In genomic region chr6:31927181-31927580, GRCm38 (mm10) we compare ENCODE assay signal across 12 mouse cellular contexts.
DNase-seq lines count a peak whose midpoint lies in the region; ATAC-seq and TF ChIP-seq lines count a peak whose summit lies in the region.
"Had no signal": no experiment of that assay in that cellular context is flagged by ENCODE, and none has a peak within 500 bp of the region (broad histone marks: within the 10 kb centered on the region; RNA-seq: fewer than 3 reads in every experiment).

No protein-coding gene starts in this region.

- WGBS in heart, adult 2 months, result 28% methylated on average over 3 of the region's 3 CpGs
- WGBS in liver, postnatal 0 days (ENCODE audit: insufficient replicate concordance), result 45% methylated on average over 3 of the region's 3 CpGs

- no peak for TF ChIP-seq CTCF in heart, adult 2 months (IDR thresholded peaks at IDR 0.05)
- no peak for TF ChIP-seq CTCF in liver, postnatal 0 days (IDR thresholded peaks at IDR 0.05; ENCODE audit: low read depth)

- H3K27ac ChIP-seq in heart, adult 2 months, result no peak overlapping the region
- H3K27ac ChIP-seq in liver, postnatal 0 days (ENCODE audit: low read depth), result no peak overlapping the region
- H3K27ac ChIP-seq: embryonic facial prominence, embryonic 15.5 days; heart, embryonic 15.5 days; liver, embryonic 12.5 days had no signal

- intact Hi-C loops in heart, adult 2 months (cut with DNase I), result no loop called here

- DNase-seq in heart, adult 2 months, result peak; percentile 25 to 34
- DNase-seq in heart, adult 8-10 months (ENCODE audit: low spot score), result no peak
- DNase-seq in MN1 (ENCODE audit: low spot score), result peak; percentile 83
- peak; percentile 62 to 71 for DNase-seq in cerebellum, adult 18-20 months
- peak; percentile 48 for DNase-seq in heart, postnatal 4 days
- DNase-seq in T-cell, adult 2 months (ENCODE audit: low spot score), result no peak
- DNase-seq in liver, postnatal 0 days, result no peak
- DNase-seq: kidney, postnatal 36 days had no signal

- H3K9me3 ChIP-seq in liver, postnatal 0 days (ENCODE audit: low read length), result no peaks in the 10 kb centered on the region
- H3K9me3 ChIP-seq: embryonic facial prominence, embryonic 15.5 days; heart, embryonic 15.5 days; liver, embryonic 12.5 days had no signal

- ATAC-seq in liver, postnatal 0 days, result no peak
- ATAC-seq in granulocyte monocyte progenitor cell, adult 5-6 weeks (replicated peaks; ENCODE audit: poor library complexity, severe bottlenecking), result no peak
- ATAC-seq: liver, embryonic 12.5 days had no signal

- H3K4me2 ChIP-seq in liver, postnatal 0 days (ENCODE audit: low read depth, low read length), result no peak overlapping the region
- H3K4me2 ChIP-seq: embryonic facial prominence, embryonic 15.5 days; heart, embryonic 15.5 days; liver, embryonic 12.5 days had no signal

- H3K27me3 ChIP-seq in heart, adult 2 months (ENCODE audit: control insufficient read depth, insufficient read depth, low read length), result no peaks in the 10 kb centered on the region
- no peaks in the 10 kb centered on the region for H3K27me3 ChIP-seq in liver, postnatal 0 days (ENCODE audit: insufficient read depth, low read length)
- H3K27me3 ChIP-seq: embryonic facial prominence, embryonic 15.5 days; heart, embryonic 15.5 days; liver, embryonic 12.5 days had no signal

- H3K4me3 ChIP-seq in heart, adult 2 months, result no peak overlapping the region
- no peak overlapping the region for H3K4me3 ChIP-seq in liver, postnatal 0 days (ENCODE audit: low read depth, low read length)
- H3K4me3 ChIP-seq: embryonic facial prominence, embryonic 15.5 days; heart, embryonic 15.5 days; liver, embryonic 12.5 days had no signal

- TF ChIP-seq POLR2A in heart, adult 2 months (IDR thresholded peaks at IDR 0.05; ENCODE audit: insufficient read depth, low read depth, low read length), result no peak

- no peak overlapping the region for H3K9ac ChIP-seq in heart, adult 2 months (ENCODE audit: low read depth, low read length)
- no peak overlapping the region for H3K9ac ChIP-seq in liver, postnatal 0 days (replicated peaks)
- H3K9ac ChIP-seq: embryonic facial prominence, embryonic 15.5 days; heart, embryonic 15.5 days; liver, embryonic 12.5 days had no signal

- no peaks in the 10 kb centered on the region for H3K4me1 ChIP-seq in heart, adult 2 months (ENCODE audit: control insufficient read depth, insufficient read depth, low read length)
- H3K4me1 ChIP-seq in liver, postnatal 0 days (ENCODE audit: insufficient read depth), result no peaks in the 10 kb centered on the region
- H3K4me1 ChIP-seq: embryonic facial prominence, embryonic 15.5 days; heart, embryonic 15.5 days; liver, embryonic 12.5 days had no signal

- TF ChIP-seq EP300 in heart, adult 2 months (IDR thresholded peaks at IDR 0.05; ENCODE audit: insufficient read depth, low read depth, low read length), result no peak
- no peak for TF ChIP-seq EP300 in liver, postnatal 0 days (IDR thresholded peaks at IDR 0.05; ENCODE audit: low read depth)

- H3K79me2 ChIP-seq in heart, adult 2 months (replicated peaks; ENCODE audit: control insufficient read depth, insufficient read depth, low read length), result no peaks in the 10 kb centered on the region

- no peaks in the 10 kb centered on the region for H3K36me3 ChIP-seq in heart, adult 2 months (ENCODE audit: control insufficient read depth, insufficient read depth, low read length)
- no peaks in the 10 kb centered on the region for H3K36me3 ChIP-seq in liver, postnatal 0 days (replicated peaks; ENCODE audit: insufficient read depth, low read length)
- H3K36me3 ChIP-seq: embryonic facial prominence, embryonic 15.5 days; heart, embryonic 15.5 days; liver, embryonic 12.5 days had no signal

Comparison
In these comparisons a context has a peak if more than half of its experiments do, and no peak if none do; other contexts are left out.
1. DNase-seq: peak in heart, adult 2 months (2 of 2), MN1 (single experiment), cerebellum, adult 18-20 months (2 of 2) and heart, postnatal 4 days (single experiment); none in heart, adult 8-10 months (single experiment), T-cell, adult 2 months (single experiment) and liver, postnatal 0 days (single experiment).